Mouse (Mus musculus) midbrain, embryonic 14.5 days (tissue): Measurements from ENCODE around the gene Snx21. TPM values are rescaled to one million over a fixed set of nuclear protein-coding genes. Genes with fewer than 3 reads are reported as not detected.
A peak's percentile ranks its signal among the peaks of the same experiment; 100 is the strongest.

Source experiments
- ATAC-seq: fragments of 200-750 bp; cut with Nextera tagmentation; 2 replicates; pipeline ENCODE4 v1.8.0; 2017; ENCODE audit warnings: moderate number of reproducible peaks, moderate library complexity; ENCODE audit not compliant: low FRiP score, low TSS enrichment
- DNase-seq: peaks from one replicate; pipeline ENCODE4 v3.0.0-alpha.2; 2015
- H3K27ac ChIP-seq: fragments of 300-500 bp; sonication (generic); replicated peaks from 2 replicates; pipeline ENCODE4 v1.5.1; 2014; ENCODE audit warnings: mild to moderate bottlenecking, low read depth, low read length, moderate library complexity
- H3K27me3 ChIP-seq: fragments of 300-500 bp; sonication (generic); 2 replicates; pipeline ENCODE4 v1.6.1; 2014; ENCODE audit warnings: low read length, control low read depth, mixed read lengths; ENCODE audit not compliant: control insufficient read depth, insufficient read depth
- H3K36me3 ChIP-seq: fragments of 300-500 bp; sonication (generic); 2 replicates; pipeline ENCODE4 v1.6.1; 2014; ENCODE audit warnings: low read length, control low read depth; ENCODE audit not compliant: control insufficient read depth, insufficient read depth
- H3K4me1 ChIP-seq: fragments of 300-500 bp; sonication (generic); 2 replicates; pipeline ENCODE4 v1.6.1; 2014; ENCODE audit warnings: mild to moderate bottlenecking, antibody characterized with exemption, low read length, control low read depth; ENCODE audit not compliant: control insufficient read depth, insufficient read depth
- H3K4me2 ChIP-seq: fragments of 300-500 bp; sonication (generic); 2 replicates; pipeline ENCODE4 v1.6.1; 2014; ENCODE audit warnings: mild to moderate bottlenecking, low read length, moderate library complexity
- H3K4me3 ChIP-seq: fragments of 300-500 bp; sonication (generic); replicated peaks from 2 replicates; pipeline ENCODE4 v1.5.1; 2014; ENCODE audit warnings: low read depth, low read length
- H3K9ac ChIP-seq: fragments of 300-500 bp; sonication (generic); replicated peaks from 2 replicates; pipeline ENCODE4 v1.6.1; 2014; ENCODE audit warnings: mild to moderate bottlenecking, low read length, moderate library complexity
- H3K9me3 ChIP-seq: fragments of 300-500 bp; sonication (generic); 2 replicates; pipeline ENCODE4 v1.6.1; 2016; ENCODE audit warnings: low read length, control low read depth, mixed read lengths; ENCODE audit not compliant: control insufficient read depth
- whole genome bisulfite sequencing: fragments of 180-500 bp; shearing (Covaris S2); extraction: QIAGEN DNeasy Blood & Tissue Kit; methylation state at CpG from one replicate; pipeline ENCODE4 v1.1.7; 2014; 5-methylcytosine and 5-hydroxymethylcytosine counted together
- polyA plus RNA-seq: library from polyadenylated mRNA; unstranded; fragments of >200 nt; fragmentation: Nextera tagmentation; extraction: Ambion mirVana; gene quantifications from 2 replicates; pipeline ENCODE4 v1.2.1, GENCODE M21; 2014

Snx21 gene
- polyA plus RNA-seq, 1 experiment from 2014 or later = 22.1 TPM

- H3K27me3 ChIP-seq = no peaks in the 10 kb centered on the region
- H3K27ac ChIP-seq = no peak overlapping the region
- WGBS = 91% methylated on average over 4 of the region's 4 CpGs
- DNase-seq (no peak), ATAC-seq (no peak)
- no peak overlapping the region for H3K9ac ChIP-seq
- H3K9me3 ChIP-seq = no peaks in the 10 kb centered on the region
- peaks cover 5% of the 10 kb centered on the region; the same call in 1 of the 2 replicates for H3K4me1 ChIP-seq
- no peak overlapping the region for H3K4me3 ChIP-seq
- H3K36me3 ChIP-seq = peaks cover 62% of the 10 kb centered on the region
- peak overlapping the region; percentile 67 for H3K4me2 ChIP-seq
These were observed 38.3 kb downstream of the Snx21 start for GRCm38 (mm10) chr2:164823969-164824368.

- no peak overlapping the region for H3K4me3 ChIP-seq
- H3K9ac ChIP-seq = no peak overlapping the region
- H3K27ac ChIP-seq = no peak overlapping the region
- H3K4me1 ChIP-seq = peaks cover 5% of the 10 kb centered on the region; the same call in 1 of the 2 replicates
- H3K36me3 ChIP-seq = peaks cover 58% of the 10 kb centered on the region
- no peak for ATAC-seq
- DNase-seq = no peak
- H3K9me3 ChIP-seq = no peaks in the 10 kb centered on the region
- no peaks in the 10 kb centered on the region for H3K27me3 ChIP-seq
- H3K4me2 ChIP-seq = no peak overlapping the region
- WGBS = 99% methylated on average over 17 of the region's 17 CpGs
These were observed 39.9 kb downstream of the Snx21 start for GRCm38 (mm10) chr2:164825521-164825920.

GRCm38 (mm10) chr2:164827146-164827850 is 41.7 kb downstream of the Snx21 start:
- Histone ChIP-seq H3K9me3 (no peaks in the 10 kb centered on the region), H3K27me3 (no peaks in the 10 kb centered on the region), H3K36me3 (peaks cover 47% of the 10 kb centered on the region), H3K4me2 (no peak overlapping the region), H3K4me3 (no peak overlapping the region), H3K4me1 (peaks cover 2% of the 10 kb centered on the region; the same call in 1 of the 2 replicates), H3K9ac (no peak overlapping the region), H3K27ac (no peak overlapping the region)
- no peak for DNase-seq
- ATAC-seq = no peak
- WGBS = 96% methylated on average over 16 of the region's 16 CpGs

GRCm38 (mm10) chr2:164828437-164828836 is 42.8 kb downstream of the Snx21 start, which contains the start of gene Spata25:
TSS of gene Spata25 (minus strand) at chr2:164828537.
- no peak within 1 kb of the TSS for H3K4me2 ChIP-seq
- no peak within 1 kb of the TSS for H3K9ac ChIP-seq
- no peaks in the 10 kb centered on the region for H3K27me3 ChIP-seq
- peaks cover 47% of the 10 kb centered on the region for H3K36me3 ChIP-seq
- no peak within 1 kb of the TSS for H3K4me3 ChIP-seq
- DNase-seq = no peak
- H3K4me1 ChIP-seq = peaks cover 6% of the 10 kb centered on the region; the same call in 1 of the 2 replicates
- H3K27ac ChIP-seq = no peak within 1 kb of the TSS
- ATAC-seq = no peak
- no peaks in the 10 kb centered on the region for H3K9me3 ChIP-seq
- 88% methylated on average over 6 of the region's 6 CpGs for WGBS

- Histone ChIP-seq H3K36me3 (peaks cover 47% of the 10 kb centered on the region), H3K4me1 (peaks cover 7% of the 10 kb centered on the region), H3K27me3 (no peaks in the 10 kb centered on the region), H3K4me2 (no peak overlapping the region), H3K4me3 (no peak overlapping the region), H3K9me3 (no peaks in the 10 kb centered on the region), H3K27ac (no peak overlapping the region), H3K9ac (no peak overlapping the region)
- 98% methylated on average over 1 of the region's 1 CpGs for WGBS
- no peak for DNase-seq
- no peak for ATAC-seq
These were observed 43.5 kb downstream of the Snx21 start for GRCm38 (mm10) chr2:164829090-164829489.

GRCm38 (mm10) chr2:164831029-164831428 is 45.4 kb downstream of the Snx21 start:
- ATAC-seq (no peak), DNase-seq (no peak)
- Histone ChIP-seq H3K36me3 (peaks cover 32% of the 10 kb centered on the region), H3K4me2 (no peak overlapping the region), H3K9me3 (no peaks in the 10 kb centered on the region), H3K9ac (no peak overlapping the region), H3K4me1 (peaks cover 17% of the 10 kb centered on the region), H3K4me3 (no peak overlapping the region), H3K27me3 (no peaks in the 10 kb centered on the region), H3K27ac (no peak overlapping the region)
- WGBS = 90% methylated on average over 10 of the region's 10 CpGs

GRCm38 (mm10) chr2:164832032-164832747 is 46.6 kb downstream of the Snx21 start:
- H3K9me3 ChIP-seq = no peaks in the 10 kb centered on the region
- H3K4me3 ChIP-seq = peak overlapping the region; percentile 69
- H3K27ac ChIP-seq = peak overlapping the region; percentile 74; the same call in 1 of the 2 replicates
- DNase-seq (no peak), ATAC-seq (no peak)
- 69% methylated on average over 16 of the region's 16 CpGs for WGBS
- no peaks in the 10 kb centered on the region for H3K27me3 ChIP-seq
- H3K36me3 ChIP-seq = peaks cover 24% of the 10 kb centered on the region
- peaks cover 17% of the 10 kb centered on the region for H3K4me1 ChIP-seq
- H3K9ac ChIP-seq = peak overlapping the region; percentile 64
- H3K4me2 ChIP-seq = peak overlapping the region; percentile 99

- no peaks in the 10 kb centered on the region for H3K9me3 ChIP-seq
- peak within 1 kb of the TSS; percentile 69 for H3K4me3 ChIP-seq
- H3K36me3 ChIP-seq = peaks cover 18% of the 10 kb centered on the region
- peak within 1 kb of the TSS; percentile 74 for H3K27ac ChIP-seq
- no peaks in the 10 kb centered on the region for H3K27me3 ChIP-seq
- under 1% methylated on average over 35 of the region's 35 CpGs for WGBS
- peak; percentile 83 for DNase-seq
- peaks cover 17% of the 10 kb centered on the region for H3K4me1 ChIP-seq
- H3K9ac ChIP-seq = peak within 1 kb of the TSS; percentile 64
- H3K4me2 ChIP-seq = peak within 1 kb of the TSS; percentile 99
- ATAC-seq = peak; percentile 65
These were observed 47.2 kb downstream of the Snx21 start, which contains the start of gene Ctsa for GRCm38 (mm10) chr2:164832748-164833301. TSS of gene Ctsa (plus strand) at chr2:164832873.
